ENCODE assay signal across 8 mouse cellular contexts in the genomic region with DNA sequence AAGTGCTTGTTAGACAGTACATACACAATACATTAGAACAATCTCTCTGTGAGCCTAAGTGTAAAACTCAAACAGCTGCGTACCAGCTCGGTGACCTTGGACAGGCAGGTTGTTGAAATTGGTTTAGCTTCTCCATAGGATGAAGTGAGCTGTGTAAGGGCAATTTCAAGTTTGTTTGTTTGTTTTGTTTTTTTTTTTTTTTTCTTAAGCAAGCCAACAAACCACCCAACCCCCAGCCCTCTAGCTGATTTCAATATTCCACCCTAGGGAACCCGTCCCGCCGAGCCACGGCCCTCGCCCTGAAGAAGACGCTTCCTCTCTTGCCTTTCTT. TPM values are rescaled to one million over a fixed set of nuclear protein-coding genes. Genes with fewer than 3 reads are reported as not detected.
A peak's percentile ranks its signal among the peaks of the same experiment; 100 is the strongest.
DNase-seq lines count a peak whose midpoint lies in the region; ATAC-seq and TF ChIP-seq lines count a peak whose summit lies in the region.

No protein-coding gene starts in this region.

- peaks cover 7% of the 10 kb centered on the region; the same call in 1 of the 2 replicates for H3K4me1 ChIP-seq in lung, embryonic 14.5 days (ENCODE audit: insufficient read depth)
- peaks cover 23% of the 10 kb centered on the region for H3K4me1 ChIP-seq in embryonic facial prominence, embryonic 15.5 days
- 0 out of 2 replicates have a peak, but pooled peaks cover 6% of the 10 kb centered on the region for H3K4me1 ChIP-seq in intestine, embryonic 16.5 days (ENCODE audit: control insufficient read depth, insufficient read depth, low read length)
- peaks cover 13% of the 10 kb centered on the region for H3K4me1 ChIP-seq in neural tube, embryonic 14.5 days (ENCODE audit: control insufficient read depth, insufficient read depth, low read length)

- peaks cover 3% of the 10 kb centered on the region; the same call in 1 of the 2 replicates for H3K9me3 ChIP-seq in lung, embryonic 14.5 days (ENCODE audit: low read depth, low read length)
- no peaks in the 10 kb centered on the region for H3K9me3 ChIP-seq in embryonic facial prominence, embryonic 15.5 days (replicated peaks)
- H3K9me3 ChIP-seq in intestine, embryonic 16.5 days (ENCODE audit: control insufficient read depth, low read length): no peaks in the 10 kb centered on the region
- H3K9me3 ChIP-seq in neural tube, embryonic 14.5 days (ENCODE audit: control insufficient read depth, low read length): no peaks in the 10 kb centered on the region

- no peaks in the 10 kb centered on the region for H3K36me3 ChIP-seq in lung, embryonic 14.5 days (ENCODE audit: insufficient read depth)
- no peaks in the 10 kb centered on the region for H3K36me3 ChIP-seq in embryonic facial prominence, embryonic 15.5 days
- H3K36me3 ChIP-seq in intestine, embryonic 16.5 days (ENCODE audit: control insufficient read depth, insufficient read depth, low read length): no peaks in the 10 kb centered on the region
- H3K36me3 ChIP-seq in neural tube, embryonic 14.5 days (ENCODE audit: control insufficient read depth, insufficient read depth, low read length): no peaks in the 10 kb centered on the region

- ATAC-seq in lung, embryonic 14.5 days (ENCODE audit: insufficient read depth): no peak
- ATAC-seq in embryonic facial prominence, embryonic 15.5 days (ENCODE audit: insufficient number of reproducible peaks, low FRiP score, low TSS enrichment, low read depth): no peak
- ATAC-seq in intestine, embryonic 16.5 days: no peak
- peak; percentile 0; the same call in 1 of the 2 replicates for ATAC-seq in neural tube, embryonic 14.5 days (ENCODE audit: low read depth)
- no peak for ATAC-seq in inflammation-experienced regulatory T-cells, adult 6 months

- WGBS in lung, embryonic 14.5 days: 18% methylated on average over 8 of the region's 8 CpGs
- 16% methylated on average over 8 of the region's 8 CpGs for WGBS in embryonic facial prominence, embryonic 15.5 days
- WGBS in intestine, embryonic 16.5 days: 18% methylated on average over 8 of the region's 8 CpGs
- WGBS in neural tube, embryonic 14.5 days: 14% methylated on average over 8 of the region's 8 CpGs

- no peak overlapping the region for H3K9ac ChIP-seq in lung, embryonic 14.5 days
- no peak overlapping the region for H3K9ac ChIP-seq in embryonic facial prominence, embryonic 15.5 days
- H3K9ac ChIP-seq in intestine, embryonic 16.5 days (ENCODE audit: low read depth, low read length): no peak overlapping the region
- peak overlapping the region; percentile 59 for H3K9ac ChIP-seq in neural tube, embryonic 14.5 days (replicated peaks; ENCODE audit: low read depth, low read length)

- 0 out of 2 replicates have a peak, but pooled peaks cover 4% of the 10 kb centered on the region for H3K27me3 ChIP-seq in lung, embryonic 14.5 days (ENCODE audit: insufficient read depth, low read length)
- no peaks in the 10 kb centered on the region for H3K27me3 ChIP-seq in embryonic facial prominence, embryonic 15.5 days
- H3K27me3 ChIP-seq in intestine, embryonic 16.5 days (replicated peaks; ENCODE audit: control insufficient read depth, insufficient read depth, low read length): no peaks in the 10 kb centered on the region
- no peaks in the 10 kb centered on the region for H3K27me3 ChIP-seq in neural tube, embryonic 14.5 days (ENCODE audit: control insufficient read depth, insufficient read depth, low read length)

- peak overlapping the region; percentile 82 for H3K4me2 ChIP-seq in lung, embryonic 14.5 days
- peak overlapping the region; percentile 80 for H3K4me2 ChIP-seq in embryonic facial prominence, embryonic 15.5 days (replicated peaks)
- peak overlapping the region; percentile 90 for H3K4me2 ChIP-seq in intestine, embryonic 16.5 days (ENCODE audit: low read depth, low read length)
- H3K4me2 ChIP-seq in neural tube, embryonic 14.5 days (ENCODE audit: low read depth, low read length): peak overlapping the region; percentile 66

- DNase-seq in lung, embryonic 14.5 days: no peak
- no peak for DNase-seq in lung, postnatal 4 days
- no peak for DNase-seq in yolk sac, embryonic 10.5 days (ENCODE audit: low spot score)
- DNase-seq in adrenal gland, postnatal 25 days: no peak

- no peak for TF ChIP-seq CTCF in lung, embryonic 14.5 days (IDR thresholded peaks at IDR 0.05; ENCODE audit: low read depth)

- peak overlapping the region; percentile 62 for H3K4me3 ChIP-seq in lung, embryonic 14.5 days (ENCODE audit: low read depth, low read length)
- peak overlapping the region; percentile 67 for H3K4me3 ChIP-seq in embryonic facial prominence, embryonic 15.5 days (replicated peaks)
- peak overlapping the region; percentile 71 for H3K4me3 ChIP-seq in intestine, embryonic 16.5 days (ENCODE audit: low read length)
- peak overlapping the region; percentile 60 for H3K4me3 ChIP-seq in neural tube, embryonic 14.5 days (ENCODE audit: low read depth, low read length)

- no peak overlapping the region for H3K27ac ChIP-seq in lung, embryonic 14.5 days (ENCODE audit: low read depth)
- H3K27ac ChIP-seq in embryonic facial prominence, embryonic 15.5 days (replicated peaks): no peak overlapping the region
- H3K27ac ChIP-seq in intestine, embryonic 16.5 days (ENCODE audit: low read length): no peak overlapping the region
- H3K27ac ChIP-seq in neural tube, embryonic 14.5 days (ENCODE audit: low read depth, low read length): no peak overlapping the region

RNA-seq across cellular contexts. Expression of gene Fry, which starts 0.4 kb away (rescaled TPM):
- polyA plus RNA-seq in lung, embryonic 14.5 days (2014; fragmentation: Nextera tagmentation; extraction: Ambion mirVana): 5.5 and 5.7 TPM in 2 replicates
- polyA plus RNA-seq in embryonic facial prominence, embryonic 15.5 days (2015; fragmentation: Nextera tagmentation; extraction: Ambion mirVana): 9.8 and 11.4 TPM in 2 replicates
- 5.6 and 6.1 TPM in 2 replicates for polyA plus RNA-seq in intestine, embryonic 16.5 days (2015; fragmentation: Nextera tagmentation; extraction: Ambion mirVana)
- 73.7 and 85.1 TPM in 2 replicates for polyA plus RNA-seq in neural tube, embryonic 14.5 days (2014; fragmentation: Nextera tagmentation; extraction: Ambion mirVana)
- 10 to 100 TPM; 15.9 to 25.3 (median 22.3) TPM for polyA plus RNA-seq in inflammation-experienced regulatory T-cells, adult 6 months (2017; shearing (Covaris generic))
- 36.2 and 47.5 TPM in 2 replicates for total RNA-seq in adrenal gland, postnatal 25 days (2021)
